Mouse (Mus musculus) cerebellum, adult 2 months (tissue): ENCODE measurements around the gene Wdr20. TPM values are rescaled to one million over a fixed set of nuclear protein-coding genes. Genes with fewer than 3 reads are reported as not detected.

ENCODE experiments used
- DNase-seq, 2 experiments: peaks; one replicate each; pipeline ENCODE4 v3.0.0; 2021
- H3K27ac ChIP-seq: fragments of 200-500 bp; 2 replicates; pipeline ENCODE4 v1.5.1; 2012; ENCODE audit warnings: low read length, control low read depth, inconsistent platforms; ENCODE audit not compliant: insufficient read depth
- H3K27me3 ChIP-seq: fragments of 200-500 bp; 2 replicates; pipeline ENCODE4 v1.6.1; 2012; ENCODE audit warnings: inconsistent platforms, mild to moderate bottlenecking, low read length, moderate library complexity; ENCODE audit not compliant: control insufficient read depth, insufficient read depth
- H3K4me1 ChIP-seq: fragments of 200-500 bp; 2 replicates; pipeline ENCODE4 v1.6.1; 2011; ENCODE audit warnings: low read length; ENCODE audit not compliant: control insufficient read depth, insufficient read depth
- H3K4me3 ChIP-seq: fragments of 200-500 bp; replicated peaks from 2 replicates; pipeline ENCODE3; 2011; ENCODE audit warnings: mild to moderate bottlenecking, low read depth, low read length, control low read depth; ENCODE audit not compliant: insufficient read depth
- CTCF ChIP-seq: fragments of 200-500 bp; IDR thresholded peaks from 2 replicates; pipeline ENCODE4 v1.5.1; 2011; ENCODE audit warnings: low read depth, mild to moderate bottlenecking, control low read depth, low read length, moderate library complexity, borderline replicate concordance; ENCODE audit not compliant: insufficient read depth
- POLR2A ChIP-seq: fragments of 200-500 bp; IDR thresholded peaks from 2 replicates; pipeline ENCODE4 v1.6.1; 2011; ENCODE audit warnings: low read length, control low read depth, borderline replicate concordance; ENCODE audit not compliant: insufficient read depth
- WGBS: fragments of 180-500 bp; shearing (Covaris S2); methylation state at CpG from one replicate; pipeline ENCODE4 v1.1.7; 2018; 5-methylcytosine and 5-hydroxymethylcytosine counted together
- polyA plus RNA-seq: library from polyadenylated mRNA; depleted of rRNA; stranded (reverse); fragments of >200 nt; gene quantifications from 2 replicates; pipeline ENCODE4 v1.2.3, GENCODE M21; 2012

Gene Wdr20
- polyA plus RNA-seq, 1 experiment = 34.9 TPM

- 76% methylated on average over 3 of the region's 3 CpGs for WGBS
- Histone ChIP-seq H3K4me3 (no peak overlapping the region), H3K27me3 (no peaks in the 10 kb centered on the region), H3K27ac (no peak overlapping the region), H3K4me1 (peaks cover 5% of the 10 kb centered on the region; the same call in 1 of the 2 replicates)
- no peak for DNase-seq
- no peak for TF ChIP-seq CTCF
- TF ChIP-seq POLR2A = no peak
These were observed 19.4 kb downstream of the Wdr20 start for GRCm38 (mm10) chr12:110757161-110757560.

GRCm38 (mm10) chr12:110758932-110759331 is 21.2 kb downstream of the Wdr20 start:
- DNase-seq = no peak
- H3K27me3 ChIP-seq = no peaks in the 10 kb centered on the region
- 94% methylated on average over 8 of the region's 8 CpGs for WGBS
- TF ChIP-seq POLR2A (no peak), CTCF (no peak)
- peaks cover 5% of the 10 kb centered on the region; the same call in 1 of the 2 replicates for H3K4me1 ChIP-seq
- no peak overlapping the region for H3K27ac ChIP-seq
- H3K4me3 ChIP-seq = no peak overlapping the region

GRCm38 (mm10) chr12:110762321-110762720 is 24.6 kb downstream of the Wdr20 start:
- TF ChIP-seq POLR2A = no peak
- TF ChIP-seq CTCF = no peak
- Histone ChIP-seq H3K27ac (no peak overlapping the region), H3K4me1 (peaks cover 5% of the 10 kb centered on the region; the same call in 1 of the 2 replicates), H3K4me3 (no peak overlapping the region), H3K27me3 (no peaks in the 10 kb centered on the region)
- 23% methylated on average over 2 of the region's 2 CpGs for WGBS
- DNase-seq = no peak

- Histone ChIP-seq H3K4me3 (no peak overlapping the region), H3K27me3 (no peaks in the 10 kb centered on the region), H3K4me1 (peaks cover 13% of the 10 kb centered on the region), H3K27ac (no peak overlapping the region)
- DNase-seq = no peak
- 84% methylated on average over 5 of the region's 5 CpGs for WGBS
- no peak for TF ChIP-seq CTCF
- TF ChIP-seq POLR2A = no peak
These were observed 26.8 kb downstream of the Wdr20 start for GRCm38 (mm10) chr12:110764531-110764930.

- Histone ChIP-seq H3K4me1 (peaks cover 13% of the 10 kb centered on the region), H3K27ac (no peak overlapping the region), H3K27me3 (no peaks in the 10 kb centered on the region), H3K4me3 (no peak overlapping the region)
- DNase-seq = no peak
- TF ChIP-seq CTCF = no peak
- TF ChIP-seq POLR2A = no peak
These were observed 30.8 kb downstream of the Wdr20 start for GRCm38 (mm10) chr12:110768562-110768961.

GRCm38 (mm10) chr12:110769660-110770297 is 32.0 kb downstream of the Wdr20 start:
- H3K27ac ChIP-seq = no peak overlapping the region
- 36% methylated on average over 6 of the region's 6 CpGs for WGBS
- no peak overlapping the region for H3K4me3 ChIP-seq
- TF ChIP-seq CTCF (no peak), POLR2A (no peak)
- H3K27me3 ChIP-seq = no peaks in the 10 kb centered on the region
- DNase-seq = no peak
- H3K4me1 ChIP-seq = peaks cover 13% of the 10 kb centered on the region

- no peak overlapping the region for H3K4me3 ChIP-seq
- H3K27ac ChIP-seq = no peak overlapping the region
- WGBS = 92% methylated on average over 10 of the region's 10 CpGs
- H3K4me1 ChIP-seq = peaks cover 15% of the 10 kb centered on the region
- TF ChIP-seq CTCF (no peak), POLR2A (no peak)
- no peak for DNase-seq
- H3K27me3 ChIP-seq = no peaks in the 10 kb centered on the region
These were observed 32.9 kb downstream of the Wdr20 start for GRCm38 (mm10) chr12:110770479-110771247.

- Histone ChIP-seq H3K27ac (no peak overlapping the region), H3K27me3 (no peaks in the 10 kb centered on the region), H3K4me1 (peaks cover 23% of the 10 kb centered on the region), H3K4me3 (no peak overlapping the region)
- no peak for TF ChIP-seq POLR2A
- TF ChIP-seq CTCF = no peak
- DNase-seq = no peak
- WGBS = 68% methylated on average over 6 of the region's 6 CpGs
These were observed 34.2 kb downstream of the Wdr20 start for GRCm38 (mm10) chr12:110771961-110772360.
